Mouse (Mus musculus): ENCODE data around the gene Mrpl22. TPM values are rescaled to one million over a fixed set of nuclear protein-coding genes. Genes with fewer than 3 reads are reported as not detected.
A peak's percentile ranks its signal among the peaks of the same experiment; 100 is the strongest.
"Not testable (repeated sequence)": the region's sequence is repeated elsewhere in the genome, so short reads cannot be mapped to it uniquely, and the experiment has no call there.

Mrpl22 gene
- polyA plus RNA-seq, 1 experiment from 2014 or later = 81.7 TPM

DNA sequence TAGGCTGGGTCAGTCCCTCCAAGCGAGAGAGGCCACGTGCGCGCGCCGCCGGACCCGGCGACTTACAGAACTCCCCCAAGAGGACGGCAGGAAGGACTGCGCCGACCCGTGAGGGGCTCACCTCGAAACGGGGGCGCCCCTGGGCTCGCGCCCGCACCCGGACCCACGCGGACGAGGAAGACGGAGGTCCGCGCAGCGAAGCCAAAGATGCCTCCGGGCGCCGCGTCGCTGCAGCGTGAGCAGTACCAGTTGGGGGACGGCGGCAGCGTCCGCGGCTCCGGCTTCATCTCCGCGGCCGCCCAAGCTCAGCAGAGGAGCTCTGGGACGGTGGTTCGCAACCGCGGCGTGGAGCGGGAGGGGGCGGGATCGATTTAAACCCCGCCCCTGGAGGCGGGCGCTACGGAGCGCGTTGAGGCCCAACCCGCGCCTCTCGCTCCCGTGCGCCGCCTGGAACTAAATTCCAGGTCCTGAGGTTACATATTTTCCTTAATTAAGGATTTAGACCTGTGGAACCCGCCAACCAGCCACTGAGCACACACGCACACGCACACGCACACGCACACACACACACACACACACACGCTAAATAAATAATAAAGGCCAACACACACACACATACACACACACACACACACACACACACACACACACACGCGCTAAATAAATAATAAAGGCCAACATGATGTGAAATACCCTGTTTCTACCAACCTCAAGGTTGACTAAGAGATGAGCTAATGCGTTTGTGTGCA, 3.1 kb upstream of the Mrpl22 start, which contains the start of gene Gemin5:
TSS of gene Gemin5 (minus strand) at position 373 of the 749 bp plus-strand sequence.
- H3K27ac ChIP-seq (ENCODE audit: low read length) = peak within 1 kb of the TSS; percentile 81
- H3K36me3 ChIP-seq (ENCODE audit: insufficient read depth, low read length) = peaks cover 1% of the 10 kb centered on the region; the same call in 1 of the 2 replicates
- DNase-seq (ENCODE audit: low spot score) (peak; percentile 78), ATAC-seq (peak; percentile 89)
- WGBS = 5% methylated on average over 54 of the region's 71 CpGs
- no peaks in the 10 kb centered on the region for H3K27me3 ChIP-seq (replicated peaks; ENCODE audit: insufficient read depth, low read length)
- no peaks in the 10 kb centered on the region for H3K9me3 ChIP-seq (ENCODE audit: low read length)
- H3K4me3 ChIP-seq (ENCODE audit: low read depth, low read length) = peak within 1 kb of the TSS; percentile 86
- TF ChIP-seq EP300 (IDR thresholded peaks at IDR 0.05) = no peak
- TF ChIP-seq CTCF (IDR thresholded peaks at IDR 0.05) = peak; percentile 26; the same call in 1 of the 2 replicates
- peak within 1 kb of the TSS; percentile 89 for H3K4me2 ChIP-seq (replicated peaks; ENCODE audit: low read depth, low read length)
- peak within 1 kb of the TSS; percentile 58 for H3K9ac ChIP-seq (replicated peaks; ENCODE audit: low read depth)
- no peaks in the 10 kb centered on the region for H3K4me1 ChIP-seq (ENCODE audit: insufficient read depth, low read depth, low read length)

DNA sequence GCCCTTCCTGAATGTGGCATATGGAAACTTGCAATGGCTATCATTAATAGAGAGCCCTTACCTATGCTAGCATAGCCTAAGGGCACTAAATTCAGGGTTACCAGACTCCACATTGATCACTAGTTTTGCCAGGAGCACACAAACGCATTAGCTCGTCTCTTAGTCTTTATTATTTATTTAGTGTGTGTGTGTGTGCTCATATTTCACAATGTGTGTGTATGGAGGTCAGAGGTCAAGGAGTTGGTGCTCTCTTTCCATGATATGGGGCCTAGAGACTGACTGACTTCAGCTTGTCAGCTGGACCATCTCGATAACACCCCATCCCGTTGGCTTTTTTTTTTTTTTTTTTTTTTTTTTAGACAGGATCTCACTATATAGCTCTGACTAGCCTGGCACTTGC, 1.8 kb upstream of the Mrpl22 start:
- H3K36me3 ChIP-seq (ENCODE audit: insufficient read depth, low read length) = 0 out of 2 replicates have a peak, but pooled peaks cover 5% of the 10 kb centered on the region
- no peak for TF ChIP-seq CTCF (IDR thresholded peaks at IDR 0.05)
- TF ChIP-seq EP300 (IDR thresholded peaks at IDR 0.05) = no peak
- DNase-seq (ENCODE audit: low spot score) (peak; percentile 60), ATAC-seq (no peak)
- H3K4me3 ChIP-seq (ENCODE audit: low read depth, low read length) = no peak overlapping the region
- H3K9ac ChIP-seq (replicated peaks; ENCODE audit: low read depth) = no peak overlapping the region
- H3K4me1 ChIP-seq (ENCODE audit: insufficient read depth, low read depth, low read length) = no peaks in the 10 kb centered on the region
- 44% methylated on average over 4 of the region's 4 CpGs for WGBS
- H3K27ac ChIP-seq (ENCODE audit: low read length) = no peak overlapping the region
- H3K4me2 ChIP-seq (replicated peaks; ENCODE audit: low read depth, low read length) = no peak overlapping the region
- no peaks in the 10 kb centered on the region for H3K27me3 ChIP-seq (replicated peaks; ENCODE audit: insufficient read depth, low read length)
- H3K9me3 ChIP-seq (ENCODE audit: low read length) = no peaks in the 10 kb centered on the region

DNA sequence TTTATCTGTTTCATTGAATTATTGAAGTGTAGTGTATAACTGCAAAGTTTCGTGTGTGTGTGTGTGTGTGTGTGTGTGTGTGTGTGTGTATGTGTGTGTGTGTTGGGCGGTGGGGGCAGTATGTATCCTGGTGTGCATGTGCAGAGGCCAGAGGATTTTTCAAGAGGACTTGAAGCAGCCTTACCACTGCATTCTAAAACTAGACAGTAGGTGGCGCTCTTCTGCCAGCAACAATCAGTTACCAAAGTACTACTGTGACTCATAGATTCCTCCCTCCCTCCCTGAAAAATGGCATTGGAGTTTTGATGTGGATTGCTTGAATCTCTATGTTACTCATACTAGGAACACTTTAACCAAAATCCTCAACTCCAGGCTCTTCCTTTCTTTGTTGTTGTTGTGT, 8.1 kb downstream of the Mrpl22 start:
- WGBS = 24% methylated on average over 3 of the region's 3 CpGs
- no peak overlapping the region for H3K27ac ChIP-seq (ENCODE audit: low read length)
- no peak overlapping the region for H3K4me2 ChIP-seq (replicated peaks; ENCODE audit: low read depth, low read length)
- no peak overlapping the region for H3K4me3 ChIP-seq (ENCODE audit: low read depth, low read length)
- H3K9ac ChIP-seq (replicated peaks; ENCODE audit: low read depth) = no peak overlapping the region
- no peaks in the 10 kb centered on the region for H3K27me3 ChIP-seq (replicated peaks; ENCODE audit: insufficient read depth, low read length)
- H3K4me1 ChIP-seq (ENCODE audit: insufficient read depth, low read depth, low read length) = no peaks in the 10 kb centered on the region
- H3K9me3 ChIP-seq (ENCODE audit: low read length) = no peaks in the 10 kb centered on the region
- peaks cover 4% of the 10 kb centered on the region; the same call in 1 of the 2 replicates for H3K36me3 ChIP-seq (ENCODE audit: insufficient read depth, low read length)
- TF ChIP-seq EP300 (IDR thresholded peaks at IDR 0.05) = no peak
- peak; percentile 93 for TF ChIP-seq CTCF (IDR thresholded peaks at IDR 0.05)
- ATAC-seq = peak; percentile 77
- DNase-seq (ENCODE audit: low spot score) = peak; percentile 95

DNA sequence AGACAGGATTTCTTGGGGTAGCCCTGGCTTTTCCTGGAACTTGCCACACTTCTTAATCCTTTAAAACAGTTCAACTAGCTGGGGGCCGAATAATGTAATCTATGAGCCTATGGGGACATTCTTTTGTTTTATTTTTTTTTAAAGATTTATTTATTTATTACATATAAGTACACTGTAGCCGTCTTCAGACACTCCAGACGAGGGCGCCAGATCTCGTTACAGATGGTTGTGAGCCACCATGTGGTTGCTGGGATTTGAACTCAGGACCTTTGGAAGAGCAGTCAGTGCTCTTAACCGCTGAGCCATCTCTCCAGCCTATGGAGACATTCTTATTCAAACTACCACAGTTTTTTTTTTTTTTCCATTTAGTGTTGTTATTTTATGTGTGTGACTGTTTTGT, 8.5 kb downstream of the Mrpl22 start:
- 91% methylated on average over 6 of the region's 6 CpGs for WGBS
- not testable (repeated sequence) for H3K9me3 ChIP-seq (ENCODE audit: low read length); DNase-seq (ENCODE audit: low spot score); H3K4me1 ChIP-seq (ENCODE audit: insufficient read depth, low read depth, low read length); H3K27ac ChIP-seq (ENCODE audit: low read length); H3K4me3 ChIP-seq (ENCODE audit: low read depth, low read length); H3K4me2 ChIP-seq (replicated peaks; ENCODE audit: low read depth, low read length); H3K27me3 ChIP-seq (replicated peaks; ENCODE audit: insufficient read depth, low read length); H3K36me3 ChIP-seq (ENCODE audit: insufficient read depth, low read length); H3K9ac ChIP-seq (replicated peaks; ENCODE audit: low read depth); ATAC-seq

DNA sequence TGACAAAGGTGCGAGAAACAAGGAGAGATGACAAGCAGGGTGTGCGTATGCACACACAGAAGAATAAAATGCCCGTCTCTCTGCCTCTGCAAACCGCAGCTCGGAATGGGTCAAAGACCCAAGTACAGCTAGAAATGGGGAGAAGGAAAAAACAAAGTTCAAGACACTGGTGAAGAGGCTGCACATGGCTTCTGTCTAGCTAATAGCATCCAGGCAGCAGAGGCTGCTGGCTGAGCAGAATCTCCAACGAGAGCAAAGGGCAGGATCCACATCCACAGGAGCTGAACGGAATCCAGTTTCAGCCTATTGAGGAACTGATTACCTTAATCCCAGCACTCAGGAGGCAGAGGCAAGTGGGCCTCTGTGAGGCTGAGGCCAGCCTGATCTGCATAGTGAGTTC, 9.3 kb downstream of the Mrpl22 start:
- Histone ChIP-seq H3K36me3 (ENCODE audit: insufficient read depth, low read length) (peaks cover 4% of the 10 kb centered on the region; the same call in 1 of the 2 replicates), H3K27ac (ENCODE audit: low read length) (no peak overlapping the region), H3K9ac (replicated peaks; ENCODE audit: low read depth) (no peak overlapping the region), H3K4me2 (replicated peaks; ENCODE audit: low read depth, low read length) (no peak overlapping the region), H3K4me1 (ENCODE audit: insufficient read depth, low read depth, low read length) (no peaks in the 10 kb centered on the region), H3K9me3 (ENCODE audit: low read length) (no peaks in the 10 kb centered on the region), H3K4me3 (ENCODE audit: low read depth, low read length) (no peak overlapping the region), H3K27me3 (replicated peaks; ENCODE audit: insufficient read depth, low read length) (no peaks in the 10 kb centered on the region)
- DNase-seq (ENCODE audit: low spot score) (no peak), ATAC-seq (no peak)
- 90% methylated on average over 7 of the region's 7 CpGs for WGBS
- TF ChIP-seq CTCF (IDR thresholded peaks at IDR 0.05) (no peak), EP300 (IDR thresholded peaks at IDR 0.05) (no peak)

DNA sequence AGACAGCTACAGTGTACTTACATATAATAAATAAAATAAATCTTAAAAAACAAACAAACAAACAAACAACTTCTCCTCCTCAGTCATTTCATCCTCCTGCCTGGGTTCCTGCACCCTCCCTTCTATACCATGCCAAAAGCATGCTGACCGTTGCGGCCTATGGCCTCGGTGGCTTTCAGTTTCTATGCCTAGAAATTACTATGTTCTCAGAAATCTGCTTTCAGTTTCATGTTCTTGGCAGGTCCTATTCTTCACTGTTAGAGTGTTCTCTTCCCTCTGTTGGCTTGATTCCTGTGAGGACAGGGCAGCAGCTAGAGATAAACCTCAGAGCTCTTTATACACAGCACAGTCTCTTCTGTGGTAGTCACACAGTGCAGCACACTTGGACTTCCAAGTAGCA, 12.1 kb downstream of the Mrpl22 start:
- H3K27ac ChIP-seq (ENCODE audit: low read length) = no peak overlapping the region
- WGBS = 91% methylated on average over 3 of the region's 3 CpGs
- ATAC-seq = no peak

More for the DNA sequence above, 12.1 kb downstream of the Mrpl22 start:
- no peaks in the 10 kb centered on the region; the same call in 1 of the 2 replicates for H3K36me3 ChIP-seq (ENCODE audit: insufficient read depth, low read length)
- H3K27me3 ChIP-seq (replicated peaks; ENCODE audit: insufficient read depth, low read length) = no peaks in the 10 kb centered on the region
- TF ChIP-seq CTCF (IDR thresholded peaks at IDR 0.05) (no peak), EP300 (IDR thresholded peaks at IDR 0.05) (no peak)
- H3K4me1 ChIP-seq (ENCODE audit: insufficient read depth, low read depth, low read length) = no peaks in the 10 kb centered on the region
- no peak overlapping the region for H3K9ac ChIP-seq (replicated peaks; ENCODE audit: low read depth)
- H3K9me3 ChIP-seq (ENCODE audit: low read length) = no peaks in the 10 kb centered on the region
- no peak for DNase-seq (ENCODE audit: low spot score)
- H3K4me3 ChIP-seq (ENCODE audit: low read depth, low read length) = no peak overlapping the region
- H3K4me2 ChIP-seq (replicated peaks; ENCODE audit: low read depth, low read length) = no peak overlapping the region
